Mouse (Mus musculus) lung, postnatal 14 days (tissue): ENCODE measurements around the gene Hoxb7.

Source experiments
- DNase-seq: peaks from one replicate; pipeline ENCODE4 v3.0.0; 2021

Hoxb7 gene

GRCm38 (mm10) chr11:96301837-96302236 lies 15.4 kb downstream of the Hoxb7 start:
- DNase-seq, result peak; percentile 71

- DNase-seq, result no peak
These were observed 16.1 kb downstream of the Hoxb7 start for GRCm38 (mm10) chr11:96302381-96303150.

- DNase-seq, result peak; percentile 86
These were observed 17.0 kb downstream of the Hoxb7 start, which contains the start of gene Hoxb5 for GRCm38 (mm10) chr11:96303151-96304099. TSS of gene Hoxb5 (plus strand) at chr11:96303336.

- DNase-seq, result peak; percentile 33
These were observed 18.2 kb downstream of the Hoxb7 start for GRCm38 (mm10) chr11:96304381-96305195.

GRCm38 (mm10) chr11:96305505-96306182 lies 19.2 kb downstream of the Hoxb7 start:
- DNase-seq, result no peak

GRCm38 (mm10) chr11:96306183-96306907 lies 19.9 kb downstream of the Hoxb7 start:
- no peak for DNase-seq

GRCm38 (mm10) chr11:96306908-96307269 lies 20.5 kb downstream of the Hoxb7 start:
- no peak for DNase-seq

- no peak for DNase-seq
These were observed 22.3 kb downstream of the Hoxb7 start for GRCm38 (mm10) chr11:96308763-96309162.

- DNase-seq, result no peak
These were observed 22.9 kb downstream of the Hoxb7 start for GRCm38 (mm10) chr11:96309288-96309687.

GRCm38 (mm10) chr11:96310183-96310938 lies 23.9 kb downstream of the Hoxb7 start:
- no peak for DNase-seq

GRCm38 (mm10) chr11:96311097-96311496 lies 24.7 kb downstream of the Hoxb7 start:
- no peak for DNase-seq

- peak; percentile 80 for DNase-seq
These were observed 25.3 kb downstream of the Hoxb7 start for GRCm38 (mm10) chr11:96311520-96312417.

- DNase-seq, result no peak
These were observed 26.7 kb downstream of the Hoxb7 start for GRCm38 (mm10) chr11:96313134-96313533.

GRCm38 (mm10) chr11:96313806-96314428 lies 27.5 kb downstream of the Hoxb7 start:
- no peak for DNase-seq

- peak; percentile 63 for DNase-seq
These were observed 28.4 kb downstream of the Hoxb7 start for GRCm38 (mm10) chr11:96314671-96315343.

- DNase-seq, result no peak
These were observed 28.9 kb downstream of the Hoxb7 start for GRCm38 (mm10) chr11:96315344-96315681.

- no peak for DNase-seq
These were observed 30.5 kb downstream of the Hoxb7 start for GRCm38 (mm10) chr11:96316696-96317607.
